Mouse (Mus musculus): Measurements from ENCODE around the gene Plpp1. TPM values are rescaled to one million over a fixed set of nuclear protein-coding genes. Genes with fewer than 3 reads are reported as not detected.
A peak's percentile ranks its signal among the peaks of the same experiment; 100 is the strongest.

Gene Plpp1
- polyA plus RNA-seq, 1 experiment from 2014 or later, result 120 TPM

GRCm38 (mm10) chr13:112862978-112863677, 62.5 kb downstream of the Plpp1 start:
- Histone ChIP-seq H3K27me3 (ENCODE audit: insufficient read depth, low read length) (no peaks in the 10 kb centered on the region), H3K27ac (ENCODE audit: low read length) (no peak overlapping the region), H3K9me3 (ENCODE audit: low read length) (no peaks in the 10 kb centered on the region), H3K4me2 (replicated peaks; ENCODE audit: low read depth, low read length) (no peak overlapping the region), H3K9ac (replicated peaks; ENCODE audit: low read length) (no peak overlapping the region), H3K4me1 (ENCODE audit: insufficient read depth, low read length) (no peaks in the 10 kb centered on the region; the same call in 1 of the 2 replicates), H3K36me3 (ENCODE audit: insufficient read depth, low read length) (peaks cover 42% of the 10 kb centered on the region), H3K4me3 (ENCODE audit: low read length) (no peak overlapping the region)
- WGBS, result 91% methylated on average over 1 of the region's 1 CpGs
- no peak for ATAC-seq (ENCODE audit: low FRiP score, low TSS enrichment)

DNA sequence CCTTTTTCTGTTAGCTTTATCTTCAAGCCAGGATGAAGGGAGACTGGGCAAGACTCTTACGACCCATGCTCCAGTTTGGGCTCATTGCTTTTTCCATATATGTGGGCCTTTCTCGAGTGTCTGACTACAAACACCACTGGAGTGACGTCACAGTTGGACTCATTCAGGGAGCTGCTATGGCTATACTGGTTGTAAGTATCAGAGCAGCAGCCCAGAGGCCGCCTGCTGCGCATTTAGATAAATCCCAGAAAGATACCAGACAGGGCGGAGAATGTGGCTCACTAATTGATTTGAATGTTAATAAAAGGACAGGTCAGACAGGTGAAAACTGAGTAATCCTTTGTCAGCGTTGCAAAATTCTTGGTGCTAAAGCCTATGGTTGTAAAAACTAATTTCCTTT, 66.2 kb downstream of the Plpp1 start:
- Histone ChIP-seq H3K4me1 (ENCODE audit: insufficient read depth, low read length) (no peaks in the 10 kb centered on the region; the same call in 1 of the 2 replicates), H3K4me3 (ENCODE audit: low read length) (no peak overlapping the region), H3K4me2 (replicated peaks; ENCODE audit: low read depth, low read length) (no peak overlapping the region), H3K27ac (ENCODE audit: low read length) (no peak overlapping the region), H3K27me3 (ENCODE audit: insufficient read depth, low read length) (no peaks in the 10 kb centered on the region), H3K9ac (replicated peaks; ENCODE audit: low read length) (no peak overlapping the region), H3K9me3 (ENCODE audit: low read length) (no peaks in the 10 kb centered on the region), H3K36me3 (ENCODE audit: insufficient read depth, low read length) (peaks cover 58% of the 10 kb centered on the region)
- no peak for ATAC-seq (ENCODE audit: low FRiP score, low TSS enrichment)
- 86% methylated on average over 7 of the region's 7 CpGs for WGBS

- no peak overlapping the region for H3K4me2 ChIP-seq (replicated peaks; ENCODE audit: low read depth, low read length)
- H3K36me3 ChIP-seq (ENCODE audit: insufficient read depth, low read length), result peaks cover 64% of the 10 kb centered on the region
- H3K9ac ChIP-seq (replicated peaks; ENCODE audit: low read length), result no peak overlapping the region
- no peak for ATAC-seq (ENCODE audit: low FRiP score, low TSS enrichment)
- H3K9me3 ChIP-seq (ENCODE audit: low read length), result no peaks in the 10 kb centered on the region
- WGBS, result 80% methylated on average over 8 of the region's 8 CpGs
- no peaks in the 10 kb centered on the region for H3K4me1 ChIP-seq (ENCODE audit: insufficient read depth, low read length)
- H3K27me3 ChIP-seq (ENCODE audit: insufficient read depth, low read length), result no peaks in the 10 kb centered on the region
- H3K27ac ChIP-seq (ENCODE audit: low read length), result no peak overlapping the region
- H3K4me3 ChIP-seq (ENCODE audit: low read length), result no peak overlapping the region
Measured at GRCm38 (mm10) chr13:112867381-112867780, 66.8 kb downstream of the Plpp1 start.

GRCm38 (mm10) chr13:112870039-112870690, 69.6 kb downstream of the Plpp1 start:
- ATAC-seq (ENCODE audit: low FRiP score, low TSS enrichment), result peak; percentile 83
- H3K4me1 ChIP-seq (ENCODE audit: insufficient read depth, low read length), result no peaks in the 10 kb centered on the region
- WGBS, result 45% methylated on average over 11 of the region's 11 CpGs
- no peaks in the 10 kb centered on the region for H3K9me3 ChIP-seq (ENCODE audit: low read length)
- H3K27ac ChIP-seq (ENCODE audit: low read length), result no peak overlapping the region
- H3K27me3 ChIP-seq (ENCODE audit: insufficient read depth, low read length), result no peaks in the 10 kb centered on the region
- peaks cover 76% of the 10 kb centered on the region for H3K36me3 ChIP-seq (ENCODE audit: insufficient read depth, low read length)
- H3K9ac ChIP-seq (replicated peaks; ENCODE audit: low read length), result no peak overlapping the region
- no peak overlapping the region for H3K4me3 ChIP-seq (ENCODE audit: low read length)
- H3K4me2 ChIP-seq (replicated peaks; ENCODE audit: low read depth, low read length), result no peak overlapping the region

GRCm38 (mm10) chr13:112871500-112872266, 71.1 kb downstream of the Plpp1 start:
- H3K4me1 ChIP-seq (ENCODE audit: insufficient read depth, low read length), result no peaks in the 10 kb centered on the region
- 77% methylated on average over 17 of the region's 17 CpGs for WGBS
- no peak for ATAC-seq (ENCODE audit: low FRiP score, low TSS enrichment)
- H3K36me3 ChIP-seq (ENCODE audit: insufficient read depth, low read length), result peaks cover 74% of the 10 kb centered on the region
- H3K27me3 ChIP-seq (ENCODE audit: insufficient read depth, low read length), result no peaks in the 10 kb centered on the region
- H3K4me2 ChIP-seq (replicated peaks; ENCODE audit: low read depth, low read length), result no peak overlapping the region
- H3K9me3 ChIP-seq (ENCODE audit: low read length), result no peaks in the 10 kb centered on the region
- H3K27ac ChIP-seq (ENCODE audit: low read length), result no peak overlapping the region
- H3K4me3 ChIP-seq (ENCODE audit: low read length), result no peak overlapping the region
- no peak overlapping the region for H3K9ac ChIP-seq (replicated peaks; ENCODE audit: low read length)

- H3K4me1 ChIP-seq (ENCODE audit: insufficient read depth, low read length), result no peaks in the 10 kb centered on the region
- H3K4me2 ChIP-seq (replicated peaks; ENCODE audit: low read depth, low read length), result no peak overlapping the region
- H3K27ac ChIP-seq (ENCODE audit: low read length), result no peak overlapping the region
- no peaks in the 10 kb centered on the region for H3K27me3 ChIP-seq (ENCODE audit: insufficient read depth, low read length)
- 51% methylated on average over 12 of the region's 12 CpGs for WGBS
- peak; percentile 59; the same call in 1 of the 2 replicates for ATAC-seq (ENCODE audit: low FRiP score, low TSS enrichment)
- H3K36me3 ChIP-seq (ENCODE audit: insufficient read depth, low read length), result peaks cover 45% of the 10 kb centered on the region
- no peak overlapping the region for H3K9ac ChIP-seq (replicated peaks; ENCODE audit: low read length)
- H3K4me3 ChIP-seq (ENCODE audit: low read length), result no peak overlapping the region
- no peaks in the 10 kb centered on the region for H3K9me3 ChIP-seq (ENCODE audit: low read length)
Measured at GRCm38 (mm10) chr13:112887234-112887633, 86.6 kb downstream of the Plpp1 start.

DNA sequence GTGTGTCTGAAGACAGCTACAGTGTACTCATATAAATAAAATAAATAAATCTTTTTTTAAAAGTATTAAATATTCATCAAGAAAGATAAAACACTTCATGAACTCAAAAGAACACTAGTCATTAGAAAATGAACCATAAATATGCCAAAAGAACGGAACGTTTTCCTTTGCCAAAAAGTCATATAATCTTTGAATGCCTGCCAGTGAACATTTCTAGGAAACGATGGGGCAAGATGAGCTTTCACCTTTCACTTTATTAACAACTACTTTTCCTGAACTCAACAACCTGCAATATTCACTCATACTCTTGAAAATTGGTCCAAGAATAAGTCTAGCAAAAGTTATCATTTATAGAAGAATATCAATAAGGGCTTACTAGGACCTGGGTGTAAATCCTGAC, 101.6 kb downstream of the Plpp1 start:
- H3K4me2 ChIP-seq (replicated peaks; ENCODE audit: low read depth, low read length), result no peak overlapping the region
- 71% methylated on average over 3 of the region's 3 CpGs for WGBS
- H3K36me3 ChIP-seq (ENCODE audit: insufficient read depth, low read length), result peaks cover 52% of the 10 kb centered on the region
- H3K9ac ChIP-seq (replicated peaks; ENCODE audit: low read length), result no peak overlapping the region
- no peaks in the 10 kb centered on the region for H3K4me1 ChIP-seq (ENCODE audit: insufficient read depth, low read length)
- H3K27ac ChIP-seq (ENCODE audit: low read length), result no peak overlapping the region
- no peak for ATAC-seq (ENCODE audit: low FRiP score, low TSS enrichment)
- H3K4me3 ChIP-seq (ENCODE audit: low read length), result no peak overlapping the region
- no peaks in the 10 kb centered on the region for H3K27me3 ChIP-seq (ENCODE audit: insufficient read depth, low read length)
- H3K9me3 ChIP-seq (ENCODE audit: low read length), result no peaks in the 10 kb centered on the region

DNA sequence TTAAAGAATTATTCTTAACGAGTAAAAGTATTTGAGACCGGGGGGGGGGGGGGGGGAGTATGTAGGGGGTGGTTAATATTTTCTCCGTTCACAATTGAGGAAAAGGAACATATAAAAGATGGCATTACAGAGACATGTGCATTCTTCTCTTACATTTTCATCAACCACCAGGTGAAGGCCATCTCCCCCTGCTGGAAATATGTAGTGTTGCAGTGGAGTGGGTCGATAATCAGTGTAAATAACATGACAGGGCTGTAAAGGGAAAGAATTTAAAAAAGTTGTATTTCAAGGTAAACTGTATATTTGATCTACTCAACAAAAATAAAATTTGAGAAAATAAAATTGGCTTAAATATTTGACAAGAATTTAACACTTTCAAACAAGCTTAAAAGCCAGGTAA, 109.1 kb downstream of the Plpp1 start:
- Histone ChIP-seq H3K4me2 (replicated peaks; ENCODE audit: low read depth, low read length) (no peak overlapping the region), H3K9me3 (ENCODE audit: low read length) (no peaks in the 10 kb centered on the region), H3K4me1 (ENCODE audit: insufficient read depth, low read length) (no peaks in the 10 kb centered on the region), H3K36me3 (ENCODE audit: insufficient read depth, low read length) (peaks cover 33% of the 10 kb centered on the region), H3K4me3 (ENCODE audit: low read length) (no peak overlapping the region), H3K9ac (replicated peaks; ENCODE audit: low read length) (no peak overlapping the region), H3K27ac (ENCODE audit: low read length) (no peak overlapping the region), H3K27me3 (ENCODE audit: insufficient read depth, low read length) (no peaks in the 10 kb centered on the region)
- no peak for ATAC-seq (ENCODE audit: low FRiP score, low TSS enrichment)
- 54% methylated on average over 4 of the region's 4 CpGs for WGBS

GRCm38 (mm10) chr13:112910434-112910833, 109.8 kb downstream of the Plpp1 start:
- no peak overlapping the region for H3K9ac ChIP-seq (replicated peaks; ENCODE audit: low read length)
- H3K4me3 ChIP-seq (ENCODE audit: low read length), result no peak overlapping the region
- WGBS, result 89% methylated on average over 4 of the region's 4 CpGs
- H3K36me3 ChIP-seq (ENCODE audit: insufficient read depth, low read length), result peaks cover 25% of the 10 kb centered on the region
- no peak for ATAC-seq (ENCODE audit: low FRiP score, low TSS enrichment)
- no peaks in the 10 kb centered on the region for H3K27me3 ChIP-seq (ENCODE audit: insufficient read depth, low read length)
- no peak overlapping the region for H3K27ac ChIP-seq (ENCODE audit: low read length)
- no peaks in the 10 kb centered on the region for H3K4me1 ChIP-seq (ENCODE audit: insufficient read depth, low read length)
- H3K9me3 ChIP-seq (ENCODE audit: low read length), result no peaks in the 10 kb centered on the region
- H3K4me2 ChIP-seq (replicated peaks; ENCODE audit: low read depth, low read length), result no peak overlapping the region

Data from kidney, embryonic 16.5 days (tissue).